Mouse (Mus musculus): ENCODE measurements around the gene Cgrrf1. TPM values are rescaled to one million over a fixed set of nuclear protein-coding genes. Genes with fewer than 3 reads are reported as not detected.

Gene Cgrrf1
- 30.1 and 33.8 TPM in 2 replicates for polyA plus RNA-seq (2016; fragmentation: Nextera tagmentation; extraction: Ambion mirVana)

DNA sequence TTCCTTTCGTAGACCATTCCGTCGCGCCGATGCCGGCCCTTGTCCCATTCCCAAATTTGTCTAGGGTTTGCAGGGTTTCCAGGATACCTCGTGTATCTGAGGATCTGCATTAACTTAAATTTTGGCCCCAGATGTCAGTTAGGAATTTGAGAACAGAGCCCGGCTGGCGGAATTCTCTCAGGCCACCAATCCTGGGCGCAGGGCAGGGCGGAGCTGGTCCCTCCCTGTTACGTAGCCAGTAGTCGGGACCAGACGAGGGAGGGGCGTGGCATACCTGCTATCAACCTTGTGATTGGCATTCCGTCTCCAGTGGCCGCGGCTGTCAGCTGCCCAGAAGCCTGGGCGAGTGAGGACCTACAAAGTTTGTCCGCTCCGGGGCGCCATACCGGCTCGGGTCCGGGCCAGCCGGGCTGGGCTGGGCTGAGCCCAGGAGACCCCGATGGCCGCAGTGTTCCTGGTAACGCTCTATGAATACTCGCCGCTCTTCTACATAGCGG, at the start of gene Cgrrf1:
Gene Cgrrf1 (plus strand): TSS at position 289 of the 497 bp plus-strand sequence.
- under 1% methylated on average over 32 of the region's 32 CpGs for WGBS
- H3K4me3 ChIP-seq, result peak within 1 kb of the TSS; percentile 97
- peaks cover 21% of the 10 kb centered on the region for H3K4me1 ChIP-seq
- H3K27me3 ChIP-seq (ENCODE audit: insufficient read depth, poor library complexity, severe bottlenecking), result no peaks in the 10 kb centered on the region
- peak within 1 kb of the TSS; percentile 93 for H3K27ac ChIP-seq
- H3K36me3 ChIP-seq, result no peaks in the 10 kb centered on the region
- no peaks in the 10 kb centered on the region for H3K9me3 ChIP-seq
- DNase-seq (ENCODE audit: low spot score), result peak; percentile 99

- H3K27me3 ChIP-seq (ENCODE audit: insufficient read depth, poor library complexity, severe bottlenecking), result no peaks in the 10 kb centered on the region
Measured at GRCm38 (mm10) chr14:46782187-46782828, 49.6 kb upstream of the Cgrrf1 start.

DNA sequence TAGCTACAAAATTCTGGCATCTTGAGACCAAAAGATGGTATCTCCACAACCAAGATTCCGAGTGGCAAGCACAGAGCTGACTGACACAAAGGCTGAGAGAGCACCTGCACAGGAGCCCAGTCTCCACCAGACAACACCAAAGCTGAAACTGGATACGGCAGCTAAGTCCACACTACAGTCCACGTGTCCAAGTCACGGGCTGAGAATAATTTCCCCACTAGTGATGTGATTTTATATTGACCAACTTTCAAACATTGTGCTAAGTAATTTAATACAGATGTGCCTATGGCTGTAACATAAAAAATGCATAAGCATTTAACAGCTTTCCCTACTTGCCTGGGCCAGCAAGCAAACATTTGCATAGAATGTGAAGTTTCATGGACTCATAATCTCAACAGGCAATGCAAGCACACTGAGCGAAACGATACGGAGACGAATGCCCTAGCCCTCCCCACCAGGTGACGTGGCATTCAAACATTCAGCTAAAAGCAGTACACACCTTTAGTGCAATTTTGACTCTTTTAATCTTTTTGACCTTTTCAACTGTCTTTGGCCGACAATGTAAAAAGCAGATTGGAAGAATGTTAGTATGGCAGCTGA, 48.5 kb upstream of the Cgrrf1 start:
- peaks cover 12% of the 10 kb centered on the region; the same call in 1 of the 2 replicates for H3K4me1 ChIP-seq
- H3K4me3 ChIP-seq, result no peak overlapping the region
- 0 out of 2 replicates have a peak, but pooled peaks cover 2% of the 10 kb centered on the region for H3K9me3 ChIP-seq
- no peak for DNase-seq (ENCODE audit: low spot score)
- 93% methylated on average over 10 of the region's 10 CpGs for WGBS
- peaks cover 63% of the 10 kb centered on the region for H3K36me3 ChIP-seq
- no peaks in the 10 kb centered on the region for H3K27me3 ChIP-seq (ENCODE audit: insufficient read depth, poor library complexity, severe bottlenecking)
- no peak overlapping the region for H3K27ac ChIP-seq

More at GRCm38 (mm10) chr14:46782187-46782828, 49.6 kb upstream of the Cgrrf1 start:
- DNase-seq (ENCODE audit: low spot score), result no peak
- no peak overlapping the region for H3K27ac ChIP-seq
- 0 out of 2 replicates have a peak, but pooled peaks cover 2% of the 10 kb centered on the region for H3K9me3 ChIP-seq
- no peak overlapping the region for H3K4me3 ChIP-seq
- WGBS, result 89% methylated on average over 8 of the region's 8 CpGs
- peaks cover 12% of the 10 kb centered on the region; the same call in 1 of the 2 replicates for H3K4me1 ChIP-seq
- peaks cover 74% of the 10 kb centered on the region for H3K36me3 ChIP-seq

DNA sequence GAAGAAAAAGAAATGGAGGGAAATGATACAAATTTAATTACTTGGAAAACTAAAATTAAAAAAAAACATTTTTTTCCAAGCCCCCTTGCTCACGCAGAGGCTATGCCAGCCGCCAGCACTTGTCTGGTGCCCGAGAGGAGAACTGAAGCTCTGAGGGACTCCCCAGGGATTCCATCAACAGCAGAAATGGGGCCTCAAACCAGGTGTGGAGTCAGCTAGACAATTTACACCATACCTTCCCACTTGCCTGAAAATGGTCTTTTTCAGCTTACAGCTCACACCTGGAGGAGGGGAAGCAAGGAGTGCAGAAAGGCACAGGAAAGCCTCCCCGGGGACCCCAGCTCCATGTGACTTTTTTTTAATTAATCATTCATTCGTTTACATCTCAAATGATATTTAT, 46.7 kb upstream of the Cgrrf1 start:
- H3K4me3 ChIP-seq, result no peak overlapping the region
- H3K9me3 ChIP-seq, result no peaks in the 10 kb centered on the region
- peaks cover 25% of the 10 kb centered on the region for H3K4me1 ChIP-seq
- H3K27me3 ChIP-seq (ENCODE audit: insufficient read depth, poor library complexity, severe bottlenecking), result no peaks in the 10 kb centered on the region
- 90% methylated on average over 5 of the region's 5 CpGs for WGBS
- no peak for DNase-seq (ENCODE audit: low spot score)
- peaks cover 45% of the 10 kb centered on the region for H3K36me3 ChIP-seq
- no peak overlapping the region for H3K27ac ChIP-seq

- no peaks in the 10 kb centered on the region for H3K27me3 ChIP-seq (ENCODE audit: insufficient read depth, poor library complexity, severe bottlenecking)
- DNase-seq (ENCODE audit: low spot score), result no peak
- H3K27ac ChIP-seq, result peak overlapping the region; percentile 98
- H3K9me3 ChIP-seq, result no peaks in the 10 kb centered on the region
- peaks cover 27% of the 10 kb centered on the region for H3K4me1 ChIP-seq
- under 1% methylated on average over 11 of the region's 11 CpGs for WGBS
- peaks cover 24% of the 10 kb centered on the region for H3K36me3 ChIP-seq
- H3K4me3 ChIP-seq, result peak overlapping the region; percentile 96
Measured at GRCm38 (mm10) chr14:46787454-46787786, 44.5 kb upstream of the Cgrrf1 start.

DNA sequence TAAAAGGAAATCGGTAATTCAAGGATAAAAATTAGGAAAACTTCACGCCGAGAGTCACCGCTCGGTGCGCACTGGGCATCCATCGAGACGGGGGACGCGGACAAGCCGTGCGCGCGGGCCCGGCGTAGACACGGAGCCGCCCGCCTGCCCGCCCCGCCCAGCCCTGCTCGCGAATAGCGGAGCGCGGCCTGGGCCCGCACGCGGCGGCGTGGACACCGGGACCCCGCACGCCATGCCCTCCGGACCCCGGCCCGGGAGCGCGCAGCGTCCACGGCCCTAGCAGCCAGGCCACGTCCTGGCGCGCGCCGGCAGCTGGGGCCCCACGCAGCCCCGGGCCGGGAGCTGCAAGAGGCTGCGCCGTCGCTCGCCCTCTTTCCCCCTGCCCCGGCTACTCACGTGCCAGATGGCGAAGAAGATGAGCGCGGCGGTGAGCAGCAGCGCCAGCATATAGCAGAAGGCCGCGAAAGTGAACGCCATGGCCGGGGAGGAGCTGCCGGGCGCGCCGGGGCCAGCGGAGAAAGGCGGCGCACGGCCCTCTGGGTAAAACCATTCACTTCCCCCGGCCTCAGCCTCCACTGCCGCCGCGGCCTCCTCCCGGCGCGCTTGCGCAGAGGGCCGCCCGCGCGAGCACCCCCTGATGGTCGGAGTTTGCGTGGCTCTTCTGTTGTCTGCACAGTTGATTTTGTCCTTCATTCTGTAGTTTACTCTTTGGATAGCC, 44.0 kb upstream of the Cgrrf1 start, which contains the start of gene Cnih1:
Gene Cnih1 (minus strand): TSS at position 625 of the 718 bp plus-strand sequence.
- H3K9me3 ChIP-seq, result no peaks in the 10 kb centered on the region
- peaks cover 27% of the 10 kb centered on the region for H3K4me1 ChIP-seq
- under 1% methylated on average over 86 of the region's 86 CpGs for WGBS
- peak within 1 kb of the TSS; percentile 98 for H3K27ac ChIP-seq
- peak within 1 kb of the TSS; percentile 96 for H3K4me3 ChIP-seq
- peak; percentile 93 for DNase-seq (ENCODE audit: low spot score)
- H3K27me3 ChIP-seq (ENCODE audit: insufficient read depth, poor library complexity, severe bottlenecking), result no peaks in the 10 kb centered on the region
- peaks cover 19% of the 10 kb centered on the region for H3K36me3 ChIP-seq

GRCm38 (mm10) chr14:46788505-46788901, 43.4 kb upstream of the Cgrrf1 start:
- H3K27ac ChIP-seq, result peak overlapping the region; percentile 98
- WGBS, result 15% methylated on average over 8 of the region's 8 CpGs
- H3K4me3 ChIP-seq, result peak overlapping the region; percentile 96
- H3K27me3 ChIP-seq (ENCODE audit: insufficient read depth, poor library complexity, severe bottlenecking), result no peaks in the 10 kb centered on the region
- peaks cover 15% of the 10 kb centered on the region for H3K36me3 ChIP-seq
- no peaks in the 10 kb centered on the region for H3K9me3 ChIP-seq
- H3K4me1 ChIP-seq, result peaks cover 27% of the 10 kb centered on the region
- DNase-seq (ENCODE audit: low spot score), result no peak

DNA sequence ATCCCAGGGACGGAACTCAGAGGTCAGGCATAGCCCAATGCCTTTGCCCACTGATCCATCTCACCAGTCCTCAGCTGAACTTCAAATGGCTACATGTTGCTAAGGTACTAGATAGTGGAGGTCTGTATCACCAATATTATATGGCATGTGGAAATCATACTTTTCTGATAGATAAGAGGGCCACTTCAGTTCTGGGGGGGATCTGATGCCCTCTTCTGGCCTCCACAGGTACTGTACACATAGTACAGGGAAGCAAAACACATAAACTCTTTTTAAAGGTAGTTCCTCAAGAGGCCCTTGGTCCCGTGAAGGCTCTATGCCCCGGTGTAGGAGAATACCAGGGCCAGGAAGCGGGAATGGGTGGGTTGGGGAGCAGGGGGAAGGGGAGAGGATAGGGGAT, 41.6 kb upstream of the Cgrrf1 start:
- Histone ChIP-seq H3K27me3 (ENCODE audit: insufficient read depth, poor library complexity, severe bottlenecking) (no peaks in the 10 kb centered on the region), H3K27ac (peak overlapping the region; percentile 39; the same call in 1 of the 2 replicates), H3K4me1 (peaks cover 27% of the 10 kb centered on the region), H3K9me3 (no peaks in the 10 kb centered on the region), H3K36me3 (peaks cover 3% of the 10 kb centered on the region; the same call in 1 of the 2 replicates), H3K4me3 (no peak overlapping the region)
- no peak for DNase-seq (ENCODE audit: low spot score)
- 75% methylated on average over 4 of the region's 4 CpGs for WGBS

DNA sequence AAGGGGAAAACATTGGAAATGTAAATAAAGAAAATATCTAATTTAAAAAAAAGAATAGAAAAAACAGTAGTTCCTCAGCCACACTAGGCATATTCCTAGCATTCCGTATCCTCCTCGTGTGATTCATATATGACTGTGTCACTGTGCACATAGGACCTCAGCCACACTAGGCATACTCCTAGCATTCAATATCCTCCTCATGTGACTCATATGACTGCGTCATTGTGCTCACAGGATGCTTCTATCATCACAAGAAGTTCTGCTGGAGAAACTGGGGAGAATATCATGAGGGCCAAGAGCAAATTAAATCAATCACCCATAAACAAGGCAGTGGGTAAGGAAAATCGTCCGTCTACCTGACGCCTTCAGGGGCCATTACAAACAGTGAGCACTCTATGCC, 41.2 kb upstream of the Cgrrf1 start:
- Histone ChIP-seq H3K4me3 (no peak overlapping the region), H3K27me3 (ENCODE audit: insufficient read depth, poor library complexity, severe bottlenecking) (no peaks in the 10 kb centered on the region), H3K4me1 (peaks cover 27% of the 10 kb centered on the region), H3K9me3 (no peaks in the 10 kb centered on the region), H3K27ac (no peak overlapping the region), H3K36me3 (peaks cover 3% of the 10 kb centered on the region; the same call in 1 of the 2 replicates)
- 88% methylated on average over 6 of the region's 6 CpGs for WGBS
- no peak for DNase-seq (ENCODE audit: low spot score)

- WGBS, result 87% methylated on average over 5 of the region's 5 CpGs
Measured at GRCm38 (mm10) chr14:46794157-46794556, 37.8 kb upstream of the Cgrrf1 start.

DNA sequence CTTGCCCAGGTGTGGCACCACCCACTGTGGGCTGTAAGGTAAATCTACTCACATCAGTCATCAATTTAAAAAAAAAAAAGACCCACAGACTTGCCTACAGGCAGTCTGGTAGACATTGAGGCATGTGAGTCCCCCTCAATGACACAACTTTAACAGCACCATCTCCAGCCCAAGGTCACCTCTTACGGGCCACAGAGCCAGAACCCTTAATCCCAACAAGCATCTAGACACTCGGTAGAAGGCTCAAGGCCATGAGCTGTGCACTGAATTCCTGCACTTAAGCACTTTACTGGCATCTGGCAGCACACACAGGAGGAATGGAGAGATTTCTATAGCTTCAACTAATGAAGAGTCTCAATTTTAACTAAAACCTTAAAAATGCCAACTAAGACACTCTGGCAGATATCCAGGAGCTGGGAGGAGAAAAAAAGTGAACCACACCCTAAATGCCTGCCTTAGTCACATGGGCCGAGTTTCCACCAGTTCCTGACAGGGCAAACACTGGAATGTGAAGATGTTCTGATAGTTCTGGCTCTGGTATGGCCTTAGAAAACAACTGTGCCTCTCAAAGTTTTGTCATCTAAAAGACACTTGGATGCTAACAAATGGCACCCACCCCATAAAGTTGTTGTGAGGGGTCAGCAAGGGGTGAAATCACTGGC, 31.1 kb upstream of the Cgrrf1 start:
- 63% methylated on average over 3 of the region's 3 CpGs for WGBS
- Histone ChIP-seq H3K9me3 (no peaks in the 10 kb centered on the region), H3K4me1 (peaks cover 4% of the 10 kb centered on the region; the same call in 1 of the 2 replicates), H3K4me3 (no peak overlapping the region), H3K27me3 (ENCODE audit: insufficient read depth, poor library complexity, severe bottlenecking) (no peaks in the 10 kb centered on the region), H3K36me3 (peaks cover 11% of the 10 kb centered on the region), H3K27ac (no peak overlapping the region)
- no peak for DNase-seq (ENCODE audit: low spot score)

More at GRCm38 (mm10) chr14:46794157-46794556, 37.8 kb upstream of the Cgrrf1 start:
- no peaks in the 10 kb centered on the region for H3K27me3 ChIP-seq (ENCODE audit: insufficient read depth, poor library complexity, severe bottlenecking)
- peaks cover 10% of the 10 kb centered on the region for H3K4me1 ChIP-seq
- no peak overlapping the region for H3K27ac ChIP-seq
- H3K4me3 ChIP-seq, result no peak overlapping the region
- H3K9me3 ChIP-seq, result no peaks in the 10 kb centered on the region
- H3K36me3 ChIP-seq, result peaks cover 6% of the 10 kb centered on the region; the same call in 1 of the 2 replicates
- DNase-seq (ENCODE audit: low spot score), result no peak

- Histone ChIP-seq H3K9me3 (no peaks in the 10 kb centered on the region), H3K27ac (no peak overlapping the region)
- 85% methylated on average over 4 of the region's 4 CpGs for WGBS
Measured at GRCm38 (mm10) chr14:46803259-46803658, 28.7 kb upstream of the Cgrrf1 start.

More at GRCm38 (mm10) chr14:46803259-46803658, 28.7 kb upstream of the Cgrrf1 start:
- H3K36me3 ChIP-seq, result peaks cover 11% of the 10 kb centered on the region
- no peak overlapping the region for H3K4me3 ChIP-seq
- DNase-seq (ENCODE audit: low spot score), result no peak
- peaks cover 4% of the 10 kb centered on the region; the same call in 1 of the 2 replicates for H3K4me1 ChIP-seq
- H3K27me3 ChIP-seq (ENCODE audit: insufficient read depth, poor library complexity, severe bottlenecking), result no peaks in the 10 kb centered on the region

Measured in heart, embryonic 10.5 days (tissue).